Mouse (Mus musculus): ENCODE measurements at regions not wholly inside any gene's neighbourhood (a gene's known extent, or its start where the extent isn't known, plus 50 kb on each side); places are given as distances from the start of the nearest gene placed in this dataset.
A peak's percentile ranks its signal among the peaks of the same experiment; 100 is the strongest.

- peak; percentile 63 for ATAC-seq (ENCODE audit: low read depth)
- no peak overlapping the region for H3K4me3 ChIP-seq (ENCODE audit: low read depth, low read length)
- WGBS: 10% methylated on average over 8 of the region's 8 CpGs
- H3K4me2 ChIP-seq (ENCODE audit: low read depth, low read length): no peak overlapping the region
- 0 out of 2 replicates have a peak, but pooled peaks cover 4% of the 10 kb centered on the region for H3K4me1 ChIP-seq (ENCODE audit: control insufficient read depth, insufficient read depth, low read length)
- no peaks in the 10 kb centered on the region for H3K9me3 ChIP-seq (ENCODE audit: control insufficient read depth, low read length)
- no peaks in the 10 kb centered on the region for H3K27me3 ChIP-seq (ENCODE audit: control insufficient read depth, insufficient read depth, low read length)
- no peak overlapping the region for H3K9ac ChIP-seq (replicated peaks; ENCODE audit: low read depth, low read length)
- no peak overlapping the region for H3K27ac ChIP-seq (ENCODE audit: low read depth, low read length)
- H3K36me3 ChIP-seq (ENCODE audit: control insufficient read depth, insufficient read depth, low read length): no peaks in the 10 kb centered on the region
Measured at GRCm38 (mm10) chr3:143949656-143950055, 255.4 kb downstream of the Lmo4 start.

GRCm38 (mm10) chr3:143949026-143949637 lies 255.9 kb downstream of the Lmo4 start:
- 0 out of 2 replicates have a peak, but pooled peaks cover 4% of the 10 kb centered on the region for H3K4me1 ChIP-seq (ENCODE audit: control insufficient read depth, insufficient read depth, low read length)
- WGBS: 32% methylated on average over 11 of the region's 11 CpGs
- no peak overlapping the region for H3K4me2 ChIP-seq (ENCODE audit: low read depth, low read length)
- no peak overlapping the region for H3K27ac ChIP-seq (ENCODE audit: low read depth, low read length)
- H3K4me3 ChIP-seq (ENCODE audit: low read depth, low read length): no peak overlapping the region
- peak; percentile 47; the same call in 1 of the 2 replicates for ATAC-seq (ENCODE audit: low read depth)
- no peak overlapping the region for H3K9ac ChIP-seq (replicated peaks; ENCODE audit: low read depth, low read length)
- H3K36me3 ChIP-seq (ENCODE audit: control insufficient read depth, insufficient read depth, low read length): no peaks in the 10 kb centered on the region
- no peaks in the 10 kb centered on the region for H3K27me3 ChIP-seq (ENCODE audit: control insufficient read depth, insufficient read depth, low read length)
- H3K9me3 ChIP-seq (ENCODE audit: control insufficient read depth, low read length): no peaks in the 10 kb centered on the region

GRCm38 (mm10) chr3:143947938-143948267 lies 257.1 kb downstream of the Lmo4 start:
- H3K27ac ChIP-seq (ENCODE audit: low read depth, low read length): no peak overlapping the region
- H3K9me3 ChIP-seq (ENCODE audit: control insufficient read depth, low read length): no peaks in the 10 kb centered on the region
- no peak overlapping the region for H3K9ac ChIP-seq (replicated peaks; ENCODE audit: low read depth, low read length)
- WGBS: 25% methylated on average over 3 of the region's 3 CpGs
- peak; percentile 45; the same call in 1 of the 2 replicates for ATAC-seq (ENCODE audit: low read depth)
- H3K27me3 ChIP-seq (ENCODE audit: control insufficient read depth, insufficient read depth, low read length): no peaks in the 10 kb centered on the region
- H3K4me3 ChIP-seq (ENCODE audit: low read depth, low read length): no peak overlapping the region
- 0 out of 2 replicates have a peak, but pooled peaks cover 4% of the 10 kb centered on the region for H3K4me1 ChIP-seq (ENCODE audit: control insufficient read depth, insufficient read depth, low read length)
- no peak overlapping the region for H3K4me2 ChIP-seq (ENCODE audit: low read depth, low read length)
- no peaks in the 10 kb centered on the region for H3K36me3 ChIP-seq (ENCODE audit: control insufficient read depth, insufficient read depth, low read length)

GRCm38 (mm10) chr3:143947079-143947937 lies 257.7 kb downstream of the Lmo4 start:
- H3K9ac ChIP-seq (replicated peaks; ENCODE audit: low read depth, low read length): no peak overlapping the region
- no peak overlapping the region for H3K27ac ChIP-seq (ENCODE audit: low read depth, low read length)
- H3K9me3 ChIP-seq (ENCODE audit: control insufficient read depth, low read length): no peaks in the 10 kb centered on the region
- H3K4me3 ChIP-seq (ENCODE audit: low read depth, low read length): no peak overlapping the region
- ATAC-seq (ENCODE audit: low read depth): peak; percentile 71
- no peaks in the 10 kb centered on the region for H3K36me3 ChIP-seq (ENCODE audit: control insufficient read depth, insufficient read depth, low read length)
- H3K27me3 ChIP-seq (ENCODE audit: control insufficient read depth, insufficient read depth, low read length): no peaks in the 10 kb centered on the region
- 9% methylated on average over 11 of the region's 11 CpGs for WGBS
- 0 out of 2 replicates have a peak, but pooled peaks cover 4% of the 10 kb centered on the region for H3K4me1 ChIP-seq (ENCODE audit: control insufficient read depth, insufficient read depth, low read length)
- peak overlapping the region; percentile 29 for H3K4me2 ChIP-seq (ENCODE audit: low read depth, low read length)

- 92% methylated on average over 3 of the region's 3 CpGs for WGBS
- no peaks in the 10 kb centered on the region for H3K27me3 ChIP-seq (ENCODE audit: control insufficient read depth, insufficient read depth, low read length)
- ATAC-seq (ENCODE audit: low read depth): no peak
- no peaks in the 10 kb centered on the region for H3K9me3 ChIP-seq (ENCODE audit: control insufficient read depth, low read length)
- H3K4me2 ChIP-seq (ENCODE audit: low read depth, low read length): no peak overlapping the region
- no peak overlapping the region for H3K9ac ChIP-seq (replicated peaks; ENCODE audit: low read depth, low read length)
- H3K4me3 ChIP-seq (ENCODE audit: low read depth, low read length): no peak overlapping the region
- H3K27ac ChIP-seq (ENCODE audit: low read depth, low read length): no peak overlapping the region
- no peaks in the 10 kb centered on the region for H3K36me3 ChIP-seq (ENCODE audit: control insufficient read depth, insufficient read depth, low read length)
- no peaks in the 10 kb centered on the region for H3K4me1 ChIP-seq (ENCODE audit: control insufficient read depth, insufficient read depth, low read length)
Measured at GRCm38 (mm10) chr3:143939068-143939709, 265.8 kb downstream of the Lmo4 start.

GRCm38 (mm10) chr3:143925322-143925721 lies 279.7 kb downstream of the Lmo4 start:
- no peak overlapping the region for H3K4me2 ChIP-seq (ENCODE audit: low read depth, low read length)
- 64% methylated on average over 6 of the region's 6 CpGs for WGBS
- no peak for ATAC-seq (ENCODE audit: low read depth)
- H3K27ac ChIP-seq (ENCODE audit: low read depth, low read length): no peak overlapping the region
- no peaks in the 10 kb centered on the region for H3K36me3 ChIP-seq (ENCODE audit: control insufficient read depth, insufficient read depth, low read length)
- no peak overlapping the region for H3K9ac ChIP-seq (replicated peaks; ENCODE audit: low read depth, low read length)
- H3K27me3 ChIP-seq (ENCODE audit: control insufficient read depth, insufficient read depth, low read length): no peaks in the 10 kb centered on the region
- no peak overlapping the region for H3K4me3 ChIP-seq (ENCODE audit: low read depth, low read length)
- no peaks in the 10 kb centered on the region for H3K4me1 ChIP-seq (ENCODE audit: control insufficient read depth, insufficient read depth, low read length)
- no peaks in the 10 kb centered on the region for H3K9me3 ChIP-seq (ENCODE audit: control insufficient read depth, low read length)

GRCm38 (mm10) chr3:143919744-143920143 lies 285.3 kb downstream of the Lmo4 start:
- Histone ChIP-seq H3K4me2 (ENCODE audit: low read depth, low read length) (no peak overlapping the region), H3K4me3 (ENCODE audit: low read depth, low read length) (no peak overlapping the region), H3K36me3 (ENCODE audit: control insufficient read depth, insufficient read depth, low read length) (no peaks in the 10 kb centered on the region), H3K9ac (replicated peaks; ENCODE audit: low read depth, low read length) (no peak overlapping the region), H3K27me3 (ENCODE audit: control insufficient read depth, insufficient read depth, low read length) (no peaks in the 10 kb centered on the region), H3K27ac (ENCODE audit: low read depth, low read length) (no peak overlapping the region), H3K4me1 (ENCODE audit: control insufficient read depth, insufficient read depth, low read length) (peaks cover 4% of the 10 kb centered on the region; the same call in 1 of the 2 replicates), H3K9me3 (ENCODE audit: control insufficient read depth, low read length) (no peaks in the 10 kb centered on the region)
- ATAC-seq (ENCODE audit: low read depth): no peak
- 97% methylated on average over 1 of the region's 1 CpGs for WGBS

GRCm38 (mm10) chr3:143914341-143915217 lies 290.4 kb downstream of the Lmo4 start:
- Histone ChIP-seq H3K27me3 (ENCODE audit: control insufficient read depth, insufficient read depth, low read length) (no peaks in the 10 kb centered on the region), H3K27ac (ENCODE audit: low read depth, low read length) (no peak overlapping the region), H3K4me1 (ENCODE audit: control insufficient read depth, insufficient read depth, low read length) (peaks cover 8% of the 10 kb centered on the region), H3K36me3 (ENCODE audit: control insufficient read depth, insufficient read depth, low read length) (no peaks in the 10 kb centered on the region), H3K9me3 (ENCODE audit: control insufficient read depth, low read length) (no peaks in the 10 kb centered on the region), H3K4me3 (ENCODE audit: low read depth, low read length) (no peak overlapping the region), H3K4me2 (ENCODE audit: low read depth, low read length) (no peak overlapping the region), H3K9ac (replicated peaks; ENCODE audit: low read depth, low read length) (no peak overlapping the region)
- WGBS: 22% methylated on average over 6 of the region's 6 CpGs
- peak; percentile 77; the same call in 1 of the 2 replicates for ATAC-seq (ENCODE audit: low read depth)

All from neural tube, embryonic 14.5 days (tissue).